Mouse (Mus musculus): ENCODE measurements at regions not wholly inside any gene's neighbourhood (a gene's known extent, or its start where the extent isn't known, plus 50 kb on each side); places are given as distances from the start of the nearest gene placed in this dataset.
"Not testable (repeated sequence)": the region's sequence is repeated elsewhere in the genome, so short reads cannot be mapped to it uniquely, and the experiment has no call there.

- H3K9ac ChIP-seq (replicated peaks; ENCODE audit: low read length), result no peak overlapping the region
- H3K36me3 ChIP-seq (ENCODE audit: insufficient read depth, low read length), result no peaks in the 10 kb centered on the region
- H3K4me3 ChIP-seq (ENCODE audit: low read length), result no peak overlapping the region
- no peaks in the 10 kb centered on the region for H3K4me1 ChIP-seq (ENCODE audit: insufficient read depth, low read length)
- ATAC-seq (no peak), DNase-seq (ENCODE audit: low spot score) (no peak)
- WGBS, result 59% methylated on average over 5 of the region's 5 CpGs
- no peak overlapping the region for H3K4me2 ChIP-seq (ENCODE audit: low read depth, low read length)
- no peaks in the 10 kb centered on the region for H3K27me3 ChIP-seq (ENCODE audit: insufficient read depth, low read length)
- TF ChIP-seq CTCF (IDR thresholded peaks at IDR 0.05; ENCODE audit: low read depth), result no peak
- H3K9me3 ChIP-seq (ENCODE audit: low read length), result no peaks in the 10 kb centered on the region
- H3K27ac ChIP-seq, result no peak overlapping the region
Measured at GRCm38 (mm10) chr7:62232076-62232475, 114.3 kb upstream of the Ndn start.

DNA sequence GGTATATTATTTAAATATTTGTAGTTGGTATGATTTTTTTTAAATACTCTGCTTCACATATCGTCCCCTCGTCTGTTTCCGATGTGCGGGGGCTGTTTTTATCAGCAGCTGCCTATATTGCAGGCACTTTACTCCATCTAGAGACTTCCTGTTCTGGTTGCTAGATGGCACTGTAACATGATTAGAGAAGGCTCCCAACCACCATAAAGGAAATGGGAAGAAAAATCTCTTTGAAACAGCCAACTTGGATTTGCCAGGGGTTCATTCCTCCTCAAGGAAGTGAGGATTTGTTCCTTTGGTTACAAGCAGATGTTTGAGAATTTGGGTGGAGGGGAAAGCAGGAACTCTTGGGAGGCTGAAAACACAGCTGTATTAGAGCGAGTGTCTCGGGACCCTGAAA, 112.3 kb upstream of the Ndn start:
- no peaks in the 10 kb centered on the region for H3K9me3 ChIP-seq (ENCODE audit: low read length)
- H3K9ac ChIP-seq (replicated peaks; ENCODE audit: low read length), result no peak overlapping the region
- no peaks in the 10 kb centered on the region for H3K4me1 ChIP-seq (ENCODE audit: insufficient read depth, low read length)
- DNase-seq (ENCODE audit: low spot score), result peak; percentile 54
- peak; percentile 49 for TF ChIP-seq CTCF (IDR thresholded peaks at IDR 0.05; ENCODE audit: low read depth)
- H3K4me2 ChIP-seq (ENCODE audit: low read depth, low read length), result no peak overlapping the region
- H3K27me3 ChIP-seq (ENCODE audit: insufficient read depth, low read length), result no peaks in the 10 kb centered on the region
- 60% methylated on average over 6 of the region's 6 CpGs for WGBS
- H3K27ac ChIP-seq, result no peak overlapping the region
- H3K4me3 ChIP-seq (ENCODE audit: low read length), result no peak overlapping the region
- no peak for ATAC-seq
- no peaks in the 10 kb centered on the region for H3K36me3 ChIP-seq (ENCODE audit: insufficient read depth, low read length)

GRCm38 (mm10) chr7:62235766-62236165, 110.6 kb upstream of the Ndn start:
- DNase-seq (ENCODE audit: low spot score) (peak; percentile 49), ATAC-seq (no peak)

GRCm38 (mm10) chr7:62261688-62262114, 84.7 kb upstream of the Ndn start:
- Histone ChIP-seq H3K4me2 (ENCODE audit: low read depth, low read length) (no peak overlapping the region), H3K4me3 (ENCODE audit: low read length) (no peak overlapping the region), H3K36me3 (ENCODE audit: insufficient read depth, low read length) (no peaks in the 10 kb centered on the region), H3K27ac (no peak overlapping the region), H3K27me3 (ENCODE audit: insufficient read depth, low read length) (no peaks in the 10 kb centered on the region), H3K9ac (replicated peaks; ENCODE audit: low read length) (no peak overlapping the region), H3K4me1 (ENCODE audit: insufficient read depth, low read length) (no peaks in the 10 kb centered on the region), H3K9me3 (ENCODE audit: low read length) (no peaks in the 10 kb centered on the region)
- 32% methylated on average over 8 of the region's 8 CpGs for WGBS
- TF ChIP-seq CTCF (IDR thresholded peaks at IDR 0.05; ENCODE audit: low read depth), result no peak
- DNase-seq (ENCODE audit: low spot score) (peak; percentile 71), ATAC-seq (peak; percentile 85)

More at GRCm38 (mm10) chr7:62235766-62236165, 110.6 kb upstream of the Ndn start:
- WGBS, result 59% methylated on average over 1 of the region's 1 CpGs
- Histone ChIP-seq H3K4me2 (ENCODE audit: low read depth, low read length) (no peak overlapping the region), H3K27ac (no peak overlapping the region), H3K9ac (replicated peaks; ENCODE audit: low read length) (no peak overlapping the region), H3K9me3 (ENCODE audit: low read length) (no peaks in the 10 kb centered on the region), H3K4me3 (ENCODE audit: low read length) (no peak overlapping the region), H3K27me3 (ENCODE audit: insufficient read depth, low read length) (no peaks in the 10 kb centered on the region), H3K36me3 (ENCODE audit: insufficient read depth, low read length) (no peaks in the 10 kb centered on the region), H3K4me1 (ENCODE audit: insufficient read depth, low read length) (no peaks in the 10 kb centered on the region)
- no peak for TF ChIP-seq CTCF (IDR thresholded peaks at IDR 0.05; ENCODE audit: low read depth)

GRCm38 (mm10) chr7:62262174-62262573, 84.2 kb upstream of the Ndn start:
- H3K27ac ChIP-seq, result 0 out of 2 replicates have a peak overlapping the region, but pooled peaks have one; percentile 32
- H3K4me2 ChIP-seq (ENCODE audit: low read depth, low read length); H3K4me1 ChIP-seq (ENCODE audit: insufficient read depth, low read length); H3K9ac ChIP-seq (replicated peaks; ENCODE audit: low read length); DNase-seq (ENCODE audit: low spot score); H3K4me3 ChIP-seq (ENCODE audit: low read length); H3K36me3 ChIP-seq (ENCODE audit: insufficient read depth, low read length); H3K9me3 ChIP-seq (ENCODE audit: low read length); H3K27me3 ChIP-seq (ENCODE audit: insufficient read depth, low read length); ATAC-seq: not testable (repeated sequence)
- 69% methylated on average over 2 of the region's 2 CpGs for WGBS

DNA sequence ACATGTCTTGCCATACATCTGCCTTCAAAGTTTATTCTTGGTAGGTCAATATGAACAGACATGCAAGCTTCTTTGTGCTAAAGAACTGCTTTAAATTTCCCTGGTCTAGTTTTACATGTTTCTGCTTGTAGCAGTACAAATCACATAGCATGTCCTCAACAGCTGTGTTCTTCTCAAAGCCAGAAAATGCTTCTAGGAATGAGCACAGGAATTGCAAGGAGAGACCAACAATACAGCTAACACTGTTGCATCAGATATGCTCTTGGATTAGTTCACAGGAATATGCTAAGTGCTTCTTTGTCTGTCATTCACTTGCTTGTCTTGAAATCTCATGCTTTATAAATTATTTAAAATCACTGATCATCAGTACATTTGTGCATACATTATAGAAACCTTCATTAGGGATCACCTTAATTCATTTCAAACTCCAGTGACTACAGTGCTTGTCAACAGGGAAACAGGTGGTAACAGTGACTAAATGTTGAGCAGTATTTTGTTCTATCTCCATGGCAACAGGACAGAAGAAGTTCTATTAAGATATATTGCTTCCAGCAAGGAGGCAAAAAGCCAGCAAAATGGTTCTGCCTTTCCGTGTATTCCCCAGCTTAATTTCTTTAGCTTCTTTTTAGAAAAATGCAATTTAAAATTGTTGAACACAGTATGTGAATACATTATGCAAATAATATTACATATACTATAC, 77.1 kb upstream of the Ndn start:
- H3K4me3 ChIP-seq (ENCODE audit: low read length), result no peak overlapping the region
- no peaks in the 10 kb centered on the region for H3K9me3 ChIP-seq (ENCODE audit: low read length)
- no peaks in the 10 kb centered on the region for H3K4me1 ChIP-seq (ENCODE audit: insufficient read depth, low read length)
- ATAC-seq (no peak), DNase-seq (ENCODE audit: low spot score) (peak; percentile 57)
- H3K9ac ChIP-seq (replicated peaks; ENCODE audit: low read length), result no peak overlapping the region
- no peak overlapping the region for H3K27ac ChIP-seq
- H3K36me3 ChIP-seq (ENCODE audit: insufficient read depth, low read length), result no peaks in the 10 kb centered on the region
- H3K27me3 ChIP-seq (ENCODE audit: insufficient read depth, low read length), result no peaks in the 10 kb centered on the region
- H3K4me2 ChIP-seq (ENCODE audit: low read depth, low read length), result no peak overlapping the region
- 48% methylated on average over 1 of the region's 1 CpGs for WGBS
- TF ChIP-seq CTCF (IDR thresholded peaks at IDR 0.05; ENCODE audit: low read depth), result no peak

DNA sequence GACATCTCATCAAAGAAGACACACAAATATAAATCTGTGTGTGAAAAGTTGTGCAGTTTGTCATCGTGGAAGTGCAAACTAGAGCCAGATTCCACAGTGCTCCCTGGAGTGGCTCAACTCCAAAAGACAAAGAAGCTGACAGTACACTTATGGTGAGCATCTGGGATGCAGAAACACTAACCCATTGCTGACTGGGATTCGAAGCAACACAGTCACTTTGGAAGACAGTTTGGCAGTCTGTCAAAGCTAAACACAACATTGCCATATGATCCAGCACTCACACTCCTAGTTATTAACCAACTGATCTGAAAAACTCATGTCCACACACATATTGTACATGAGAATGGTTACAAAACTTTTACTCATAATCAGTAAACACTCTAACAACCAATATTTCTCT, 70.2 kb upstream of the Ndn start:
- no peak for ATAC-seq
- 41% methylated on average over 2 of the region's 2 CpGs for WGBS

More for the DNA sequence above, 70.2 kb upstream of the Ndn start:
- no peak overlapping the region for H3K4me3 ChIP-seq (ENCODE audit: low read length)
- no peak for TF ChIP-seq CTCF (IDR thresholded peaks at IDR 0.05; ENCODE audit: low read depth)
- no peak overlapping the region for H3K9ac ChIP-seq (replicated peaks; ENCODE audit: low read length)
- H3K9me3 ChIP-seq (ENCODE audit: low read length), result no peaks in the 10 kb centered on the region
- no peaks in the 10 kb centered on the region for H3K36me3 ChIP-seq (ENCODE audit: insufficient read depth, low read length)
- no peak for DNase-seq (ENCODE audit: low spot score)
- no peak overlapping the region for H3K4me2 ChIP-seq (ENCODE audit: low read depth, low read length)
- H3K27ac ChIP-seq, result no peak overlapping the region
- no peaks in the 10 kb centered on the region for H3K27me3 ChIP-seq (ENCODE audit: insufficient read depth, low read length)
- no peaks in the 10 kb centered on the region for H3K4me1 ChIP-seq (ENCODE audit: insufficient read depth, low read length)
